Mouse (Mus musculus) erythroblast, embryonic 14.5 days (primary cell): ENCODE results near the gene Kcnab2.

Source experiments
- GATA1 ChIP-seq: IDR thresholded peaks from 2 replicates; pipeline ENCODE4 v1.6.1; 2012; ENCODE audit warnings: low read length, inconsistent platforms, mixed read lengths
- TAL1 ChIP-seq: IDR thresholded peaks from 3 replicates; pipeline ENCODE4 v1.6.1; 2012; ENCODE audit warnings: low read length, inconsistent platforms, mixed read lengths

DNA sequence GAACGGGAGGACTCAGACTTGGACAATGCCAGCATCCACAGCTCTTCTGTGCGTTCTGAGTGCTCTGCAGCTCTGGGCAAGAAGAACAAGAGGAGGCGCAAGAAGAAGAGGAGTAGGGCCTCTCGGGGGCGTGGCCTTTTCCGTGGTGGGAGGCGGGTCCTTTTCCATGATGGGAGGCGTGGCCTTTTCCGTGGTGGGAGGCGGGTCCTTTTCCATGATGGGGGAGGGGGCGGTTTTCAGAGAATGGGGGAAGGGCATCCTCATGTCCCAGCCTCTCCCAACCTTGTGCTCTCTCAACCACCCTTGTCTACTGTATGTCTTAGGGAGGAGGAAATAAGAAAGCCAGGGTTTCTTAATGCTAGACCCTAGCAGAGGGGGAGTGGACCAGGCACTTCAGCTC is 118.0 kb downstream of the Kcnab2 start:
- TF ChIP-seq GATA1 = no peak
- no peak for TF ChIP-seq TAL1
